Mouse (Mus musculus) MEL (cell line): ENCODE results near the gene Stk11. TPM values are rescaled to one million over a fixed set of nuclear protein-coding genes. Genes with fewer than 3 reads are reported as not detected.

Experiments
- DNase-seq: peaks from one replicate; pipeline ENCODE4 v3.0.0; 2011; ENCODE audit warnings: low read depth, low spot score
- H3K27ac ChIP-seq: 2 replicates; pipeline ENCODE4 v1.5.1; 2012; ENCODE audit warnings: low read depth, mild to moderate bottlenecking, control low read depth, low read length, moderate library complexity; ENCODE audit not compliant: control insufficient read depth
- H3K27me3 ChIP-seq, 2 experiments: fragments of 150-350 bp in 1 of 2; sonication (generic) in 1 of 2; 2 replicates each; pipeline ENCODE4 v1.6.1; 2012; ENCODE audit warnings: low read length in 2 of 2, mild to moderate bottlenecking in 2 of 2, improper control_type of control experiment in 1 of 2, moderate library complexity in 1 of 2; ENCODE audit not compliant: insufficient read depth in 2 of 2, control insufficient read depth in 1 of 2
- H3K36me3 ChIP-seq, 2 experiments: 2 replicates each; pipeline ENCODE4 v1.6.1; 2012 to 2014; ENCODE audit warnings: low read length in 2 of 2, improper control_type of control experiment in 1 of 2, inconsistent platforms in 1 of 2, mild to moderate bottlenecking in 1 of 2; ENCODE audit not compliant: insufficient read depth in 2 of 2, control insufficient read depth in 1 of 2
- H3K4me1 ChIP-seq, 2 experiments: fragments of 150-350 bp in 1 of 2; sonication (generic) in 1 of 2; 2 replicates each; pipeline ENCODE4 v1.6.1; 2012; ENCODE audit warnings: low read length in 2 of 2, improper control_type of control experiment in 1 of 2, mild to moderate bottlenecking in 1 of 2; ENCODE audit not compliant: insufficient read depth in 2 of 2, control insufficient read depth in 1 of 2
- H3K4me3 ChIP-seq, 2 experiments: fragments of 150-350 bp in 1 of 2; sonication (generic) in 1 of 2; 2 replicates each; pipeline ENCODE4 v1.5.1; 2012; ENCODE audit warnings: low read depth in 2 of 2, low read length in 2 of 2, mild to moderate bottlenecking in 2 of 2, moderate library complexity in 2 of 2, control low read depth in 1 of 2, improper control_type of control experiment in 1 of 2; ENCODE audit not compliant: control insufficient read depth in 1 of 2, insufficient read depth in 1 of 2
- H3K79me2 ChIP-seq: 2 replicates; pipeline ENCODE4 v1.6.1; 2012; ENCODE audit warnings: mild to moderate bottlenecking, low read length, moderate library complexity; ENCODE audit not compliant: control insufficient read depth, poor library complexity, insufficient read depth
- H3K9ac ChIP-seq: 2 replicates; pipeline ENCODE4 v1.6.1; 2012; ENCODE audit warnings: low read depth, mild to moderate bottlenecking, control low read depth, low read length, moderate library complexity; ENCODE audit not compliant: control insufficient read depth, poor library complexity, severe bottlenecking
- H3K9me3 ChIP-seq: fragments of 150-350 bp; sonication (generic); replicated peaks from 2 replicates; pipeline ENCODE4 v1.6.1; 2012; ENCODE audit warnings: mild to moderate bottlenecking, low read length, improper control_type of control experiment, moderate library complexity; ENCODE audit not compliant: insufficient read depth
- CHD1 ChIP-seq: IDR thresholded peaks from 2 replicates; pipeline ENCODE4 v1.6.1; 2012; ENCODE audit warnings: low read depth, mild to moderate bottlenecking, inconsistent platforms, low read length, improper control_type of control experiment
- EP300 ChIP-seq, 2 experiments: IDR thresholded peaks; 2 replicates each; pipeline ENCODE4 v1.6.1; 2011; ENCODE audit warnings: improper control_type of control experiment in 2 of 2, low read length in 2 of 2, low read depth in 1 of 2, mild to moderate bottlenecking in 1 of 2
- ETS1 ChIP-seq: IDR thresholded peaks from 2 replicates; pipeline ENCODE4 v1.6.1; 2012; ENCODE audit warnings: low read depth, mild to moderate bottlenecking, inconsistent platforms, low read length, improper control_type of control experiment, moderate library complexity
- JUND ChIP-seq: IDR thresholded peaks from 2 replicates; pipeline ENCODE4 v1.6.1; 2011; ENCODE audit warnings: low read depth, mild to moderate bottlenecking, improper control_type of control experiment, low read length
- MAZ ChIP-seq: IDR thresholded peaks from 2 replicates; pipeline ENCODE4 v1.6.1; 2012; ENCODE audit warnings: low read depth, mild to moderate bottlenecking, inconsistent platforms, low read length, improper control_type of control experiment
- NRF1 ChIP-seq: IDR thresholded peaks from 2 replicates; pipeline ENCODE4 v1.6.1; 2014; ENCODE audit warnings: low read depth, mild to moderate bottlenecking, inconsistent platforms, low read length, improper control_type of control experiment, moderate library complexity; ENCODE audit not compliant: poor library complexity, insufficient read depth, severe bottlenecking
- SIN3A ChIP-seq: IDR thresholded peaks from 2 replicates; pipeline ENCODE4 v1.6.1; 2012; ENCODE audit warnings: low read length, improper control_type of control experiment, inconsistent platforms
- TAL1 ChIP-seq: IDR thresholded peaks from 2 replicates; pipeline ENCODE4 v1.6.1; 2012; ENCODE audit warnings: mild to moderate bottlenecking, inconsistent platforms, low read length, moderate library complexity, mixed read lengths
- TCF12 ChIP-seq: IDR thresholded peaks from 2 replicates; pipeline ENCODE4 v1.6.1; 2014; ENCODE audit warnings: low read depth, mild to moderate bottlenecking, inconsistent platforms, low read length, improper control_type of control experiment, moderate library complexity
- ZNF384 ChIP-seq: IDR thresholded peaks from 2 replicates; pipeline ENCODE4 v1.6.1; 2012; ENCODE audit warnings: low read depth, mild to moderate bottlenecking, inconsistent platforms, low read length, improper control_type of control experiment
- polyA plus RNA-seq, 2 experiments: library from polyadenylated mRNA; stranded (reverse) in 1 of 2; unstranded in 1 of 2; fragments of >175 nt in 1 of 2; fragments of >200 nt in 1 of 2; gene quantifications; 2 replicates each; pipeline versions ENCODE4 v1.2.1 to v1.2.4; 2012; ENCODE audit warnings: low replicate concordance in 2 of 2, low read depth in 1 of 2; ENCODE audit not compliant: insufficient read length in 2 of 2, insufficient read depth in 1 of 2, missing spikeins in 1 of 2
- total RNA-seq: library from RNA; depleted of rRNA; stranded (reverse); fragments of 300-350 nt; gene quantifications from 2 replicates; pipeline ENCODE4 v1.2.3, GENCODE M21; 2012

Stk11 gene
- total and polyA plus RNA-seq, 3 experiments = 108 to 188 TPM; not detected in 1

GRCm38 (mm10) chr10:80138553-80139438 is 23.2 kb downstream of the Stk11 start, which contains the start of gene Atp5d (continued):
- TF ChIP-seq TCF12 (0 out of 2 replicates have a peak, but pooled peaks have one; percentile 15), CHD1 (no peak), JUND (no peak), EP300 (IDR thresholded peaks at IDR 0.05; ENCODE audit: low read depth in 1 of 2, low read length in 2 of 2) (peak in 1 of 2 experiments; percentile 20; a peak in 1 of 4 replicates)
- TF ChIP-seq, all 39 proteins: peak for 11

DNA sequence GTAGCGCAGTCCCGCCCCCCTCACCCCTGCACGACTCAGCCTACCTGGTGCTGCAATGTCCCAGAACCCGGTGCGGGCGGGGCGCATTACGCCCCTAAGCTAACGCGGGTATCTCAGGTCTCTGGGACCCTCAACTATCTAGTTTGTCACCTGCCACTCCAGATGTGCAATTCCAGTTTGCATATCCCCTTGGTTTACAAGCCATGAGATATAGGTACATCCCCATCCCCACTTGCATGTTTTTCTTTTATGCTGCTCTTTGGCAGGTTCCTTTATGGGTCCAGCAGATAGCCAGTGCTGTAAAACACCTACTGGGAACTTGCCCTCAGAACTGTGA is 23.8 kb downstream of the Stk11 start:
- Histone ChIP-seq H3K9ac (peak overlapping the region; percentile 89), H3K79me2 (peaks cover 28% of the 10 kb centered on the region), H3K27ac (peak overlapping the region; percentile 96), H3K27me3 (no peaks in the 10 kb centered on the region), H3K9me3 (no peaks in the 10 kb centered on the region), H3K4me3 (peak overlapping the region; percentile 76 to 77), H3K4me1 (peaks cover 0 to 23% of the 10 kb centered on the region in 2 experiments; a peak in 3 of 4 replicates), H3K36me3 (peaks cover 0 to 8% of the 10 kb centered on the region in 2 experiments; a peak in 2 of 4 replicates)
- TF ChIP-seq TAL1 (no peak), SIN3A (peak; percentile 30; the same call in 1 of the 2 replicates), NRF1 (0 out of 2 replicates have a peak, but pooled peaks have one; percentile 0), MAZ (0 out of 2 replicates have a peak, but pooled peaks have one; percentile 94)
- DNase-seq = peak; percentile 78

DNA sequence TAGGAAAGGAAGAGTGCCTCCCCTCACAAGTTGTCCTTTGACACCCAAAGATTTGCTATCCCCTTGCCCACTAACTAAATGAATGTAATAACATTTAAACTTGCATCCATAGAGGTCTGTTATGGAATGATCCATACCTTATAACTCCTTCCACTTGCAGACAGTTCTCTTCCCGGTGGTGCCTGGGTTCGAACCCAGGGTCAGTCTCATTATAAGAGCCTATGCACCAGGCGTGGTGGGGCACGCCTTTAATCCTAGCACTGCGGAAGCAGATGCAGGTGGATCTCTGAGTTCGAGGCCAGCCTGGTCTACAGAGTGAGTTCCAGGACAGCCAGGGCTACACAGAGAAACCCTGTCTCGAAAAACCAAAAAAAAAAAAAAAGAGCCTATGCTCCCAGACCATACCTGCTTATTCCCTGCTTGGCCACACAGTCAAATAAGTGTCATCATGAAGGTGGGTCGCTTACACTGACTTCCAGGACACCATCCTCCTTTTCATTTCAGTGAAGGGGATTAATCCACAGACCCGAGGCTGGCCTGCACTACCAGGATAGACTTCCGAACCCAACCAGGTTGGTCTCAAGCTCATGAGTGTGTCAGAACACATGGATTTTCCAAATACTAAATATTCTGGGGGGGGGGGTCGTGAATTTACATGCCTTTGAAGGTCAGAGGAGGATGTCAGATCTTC is 24.5 kb downstream of the Stk11 start:
- peaks cover 29% of the 10 kb centered on the region for H3K79me2 ChIP-seq
- H3K4me1 ChIP-seq = peaks cover 0 to 25% of the 10 kb centered on the region in 2 experiments; a peak in 3 of 4 replicates
- peak overlapping the region; percentile 96 for H3K27ac ChIP-seq
- TF ChIP-seq ZNF384 (peak; percentile 51; the same call in 1 of the 2 replicates), ETS1 (no peak)
- no peaks in the 10 kb centered on the region for H3K27me3 ChIP-seq
- peak overlapping the region; percentile 89 for H3K9ac ChIP-seq
- H3K4me3 ChIP-seq = peak overlapping the region; percentile 74 to 80
- no peaks in the 10 kb centered on the region for H3K9me3 ChIP-seq
- H3K36me3 ChIP-seq = peaks cover 0 to 8% of the 10 kb centered on the region in 2 experiments; a peak in 2 of 4 replicates
- peak; percentile 38 for DNase-seq
